Comparison of ENCODE assay signal across 11 mouse cellular contexts in genomic region chr17:85485946-85486533, GRCm38 (mm10).
A peak's percentile ranks its signal among the peaks of the same experiment; 100 is the strongest.
DNase-seq lines count a peak whose midpoint lies in the region; ATAC-seq and TF ChIP-seq lines count a peak whose summit lies in the region.
"Had no signal": no experiment of that assay in that cellular context is flagged by ENCODE, and none has a peak within 500 bp of the region (broad histone marks: within the 10 kb centered on the region; RNA-seq: fewer than 3 reads in every experiment).

No protein-coding gene starts in this region.

- ATAC-seq in heart, embryonic 11.5 days (replicated peaks; ENCODE audit: insufficient number of reproducible peaks, low FRiP score, low TSS enrichment), result no peak
- no peak for ATAC-seq in stomach, embryonic 14.5 days (ENCODE audit: insufficient number of reproducible peaks, insufficient read depth, low FRiP score, low read depth)
- ATAC-seq in stomach, postnatal 0 days (ENCODE audit: low FRiP score, low TSS enrichment), result no peak
- no peak for ATAC-seq in limb, embryonic 15.5 days (ENCODE audit: insufficient number of reproducible peaks, low FRiP score, low TSS enrichment, low read depth)

- H3K27ac ChIP-seq in heart, embryonic 11.5 days (ENCODE audit: low read depth, low read length), result no peak overlapping the region
- H3K27ac ChIP-seq in stomach, embryonic 14.5 days (ENCODE audit: low read length), result no peak overlapping the region
- no peak overlapping the region for H3K27ac ChIP-seq in stomach, postnatal 0 days (replicated peaks)
- H3K27ac ChIP-seq in limb, embryonic 15.5 days, result no peak overlapping the region

- TF ChIP-seq CTCF in stomach, postnatal 0 days (IDR thresholded peaks at IDR 0.05; ENCODE audit: low read depth), result no peak

- no peak for TF ChIP-seq EP300 in stomach, postnatal 0 days (optimal IDR thresholded peaks at IDR 0.05)

- no peak for DNase-seq in heart, postnatal 4 days
- DNase-seq in stomach, postnatal 0 days (ENCODE audit: low spot score), result no peak
- DNase-seq in thymus, postnatal 25 days, result no peak
- DNase-seq in spleen, adult 18-20 months, result no peak
- no peak for DNase-seq in ovary, postnatal 10 days (ENCODE audit: low spot score)
- DNase-seq: layer of hippocampus, adult 9-11 months; lung, postnatal 14 days; thymus, adult 18-20 months had no signal

- peaks cover 5% of the 10 kb centered on the region; the same call in 1 of the 2 replicates for H3K4me1 ChIP-seq in heart, embryonic 11.5 days (ENCODE audit: control insufficient read depth, insufficient read depth, low read length)
- 0 out of 2 replicates have a peak, but pooled peaks cover 4% of the 10 kb centered on the region for H3K4me1 ChIP-seq in stomach, embryonic 14.5 days (ENCODE audit: control insufficient read depth, insufficient read depth, low read length)
- no peaks in the 10 kb centered on the region for H3K4me1 ChIP-seq in stomach, postnatal 0 days (replicated peaks; ENCODE audit: control insufficient read depth, insufficient read depth)
- H3K4me1 ChIP-seq in limb, embryonic 15.5 days, result peaks cover 15% of the 10 kb centered on the region

- H3K36me3 ChIP-seq in heart, embryonic 11.5 days (ENCODE audit: control insufficient read depth, insufficient read depth, low read length), result no peaks in the 10 kb centered on the region
- H3K36me3 ChIP-seq in stomach, embryonic 14.5 days (ENCODE audit: control insufficient read depth, insufficient read depth, low read length), result no peaks in the 10 kb centered on the region
- H3K36me3 ChIP-seq in stomach, postnatal 0 days (ENCODE audit: control insufficient read depth, insufficient read depth, low read length), result no peaks in the 10 kb centered on the region
- no peaks in the 10 kb centered on the region for H3K36me3 ChIP-seq in limb, embryonic 15.5 days

- WGBS in heart, embryonic 11.5 days (ENCODE audit: insufficient replicate concordance), result 2% methylated on average over 14 of the region's 14 CpGs
- 3% methylated on average over 14 of the region's 14 CpGs for WGBS in stomach, embryonic 14.5 days
- WGBS in stomach, postnatal 0 days, result 10% methylated on average over 14 of the region's 14 CpGs
- WGBS in limb, embryonic 15.5 days, result 3% methylated on average over 14 of the region's 14 CpGs

- peak overlapping the region; percentile 58 for H3K4me2 ChIP-seq in heart, embryonic 11.5 days
- H3K4me2 ChIP-seq in stomach, embryonic 14.5 days (replicated peaks; ENCODE audit: low read depth, low read length), result no peak overlapping the region
- no peak overlapping the region for H3K4me2 ChIP-seq in stomach, postnatal 0 days (replicated peaks; ENCODE audit: low read depth)
- peak overlapping the region; percentile 39; the same call in 1 of the 2 replicates for H3K4me2 ChIP-seq in limb, embryonic 15.5 days

- H3K4me3 ChIP-seq in heart, embryonic 11.5 days (ENCODE audit: low read depth, low read length), result peak overlapping the region; percentile 36
- H3K4me3 ChIP-seq in stomach, embryonic 14.5 days (ENCODE audit: low read depth, low read length), result peak overlapping the region; percentile 17; the same call in 1 of the 2 replicates
- H3K4me3 ChIP-seq in stomach, postnatal 0 days (ENCODE audit: low read depth, low read length), result no peak overlapping the region; the same call in 1 of the 2 replicates
- H3K4me3 ChIP-seq in limb, embryonic 15.5 days, result peak overlapping the region; percentile 27; the same call in 1 of the 2 replicates

- no peak overlapping the region for H3K9ac ChIP-seq in heart, embryonic 11.5 days (ENCODE audit: low read depth, low read length)
- no peak overlapping the region for H3K9ac ChIP-seq in stomach, embryonic 14.5 days (replicated peaks; ENCODE audit: low read depth, low read length)
- H3K9ac ChIP-seq in stomach, postnatal 0 days (ENCODE audit: low read length), result no peak overlapping the region
- H3K9ac ChIP-seq in limb, embryonic 15.5 days, result no peak overlapping the region

- no peaks in the 10 kb centered on the region for H3K9me3 ChIP-seq in heart, embryonic 11.5 days (replicated peaks; ENCODE audit: control insufficient read depth, low read length)
- no peaks in the 10 kb centered on the region for H3K9me3 ChIP-seq in stomach, embryonic 14.5 days (ENCODE audit: control insufficient read depth, low read depth, low read length)
- H3K9me3 ChIP-seq in stomach, postnatal 0 days (ENCODE audit: control insufficient read depth, low read length), result no peaks in the 10 kb centered on the region
- no peaks in the 10 kb centered on the region for H3K9me3 ChIP-seq in limb, embryonic 15.5 days

- peaks cover 89% of the 10 kb centered on the region for H3K27me3 ChIP-seq in heart, embryonic 11.5 days (ENCODE audit: control insufficient read depth, insufficient read depth, low read length)
- peaks cover 65% of the 10 kb centered on the region for H3K27me3 ChIP-seq in stomach, embryonic 14.5 days (ENCODE audit: control insufficient read depth, insufficient read depth, low read length)
- peaks cover 18% of the 10 kb centered on the region for H3K27me3 ChIP-seq in stomach, postnatal 0 days (ENCODE audit: control insufficient read depth, insufficient read depth, low read length)
- peaks cover 95% of the 10 kb centered on the region for H3K27me3 ChIP-seq in limb, embryonic 15.5 days

Comparison
In these comparisons a context has a peak if more than half of its experiments do, and no peak if none do; other contexts are left out.
1. H3K4me2 ChIP-seq: peak in heart, embryonic 11.5 days (single experiment) and limb, embryonic 15.5 days (single experiment); none in stomach, embryonic 14.5 days (single experiment) and stomach, postnatal 0 days (single experiment).